Mouse (Mus musculus): ENCODE measurements around the gene Htr7.

GRCm38 (mm10) chr19:35957656-35958055, 99.7 kb downstream of the Htr7 start:
- TF ChIP-seq ZNF384 (IDR thresholded peaks at IDR 0.05; ENCODE audit: low read depth, low read length) (no peak), CHD2 (IDR thresholded peaks at IDR 0.05; ENCODE audit: low read depth, low read length) (no peak)

All from ES-E14 (cell line).